Mouse (Mus musculus): ENCODE results near the gene Tgfbr3l. TPM values are rescaled to one million over a fixed set of nuclear protein-coding genes. Genes with fewer than 3 reads are reported as not detected.

Tgfbr3l gene
- total RNA-seq (2021) = 10 to 100 TPM; 13.8 to 14.0 TPM

- no peak for DNase-seq
Measured at GRCm38 (mm10) chr8:4247951-4248540, at the start of gene Tgfbr3l. Gene Tgfbr3l, plus strand, starts transcription at chr8:4248214.

GRCm38 (mm10) chr8:4201321-4201720 lies 46.7 kb upstream of the Tgfbr3l start:
- no peak for DNase-seq

GRCm38 (mm10) chr8:4205246-4206123 lies 42.5 kb upstream of the Tgfbr3l start:
- no peak for DNase-seq

GRCm38 (mm10) chr8:4206182-4207015 lies 41.6 kb upstream of the Tgfbr3l start:
- DNase-seq = peak in 1 of 2 experiments; percentile 29

GRCm38 (mm10) chr8:4207016-4207350 lies 41.0 kb upstream of the Tgfbr3l start:
- DNase-seq = no peak

- no peak for DNase-seq
Measured at GRCm38 (mm10) chr8:4211097-4211496, 36.9 kb upstream of the Tgfbr3l start.

- DNase-seq = no peak
Measured at GRCm38 (mm10) chr8:4212809-4213209, 35.2 kb upstream of the Tgfbr3l start.

GRCm38 (mm10) chr8:4213210-4214005 lies 34.6 kb upstream of the Tgfbr3l start:
- peak in 1 of 2 experiments; percentile 40 for DNase-seq

GRCm38 (mm10) chr8:4214006-4214980 lies 33.7 kb upstream of the Tgfbr3l start:
- DNase-seq = no peak

GRCm38 (mm10) chr8:4216296-4216695 lies 31.7 kb upstream of the Tgfbr3l start:
- DNase-seq = no peak

- DNase-seq = peak; percentile 60 to 70
Measured at GRCm38 (mm10) chr8:4216791-4217621, 31.0 kb upstream of the Tgfbr3l start, which contains the start of gene Prr36. Gene Prr36, minus strand, starts transcription at chr8:4217459.

- DNase-seq = no peak
Measured at GRCm38 (mm10) chr8:4219617-4220016, 28.4 kb upstream of the Tgfbr3l start.

GRCm38 (mm10) chr8:4222059-4222458 lies 26.0 kb upstream of the Tgfbr3l start:
- no peak for DNase-seq

GRCm38 (mm10) chr8:4226323-4226722 lies 21.7 kb upstream of the Tgfbr3l start:
- no peak for DNase-seq

- peak in 1 of 2 experiments; percentile 3 for DNase-seq
Measured at GRCm38 (mm10) chr8:4226739-4227347, 21.2 kb upstream of the Tgfbr3l start, which contains the start of gene Lrrc8e. Gene Lrrc8e, plus strand, starts transcription at chr8:4226827.

GRCm38 (mm10) chr8:4227919-4228318 lies 20.1 kb upstream of the Tgfbr3l start:
- DNase-seq = peak in 1 of 2 experiments; percentile 1

- no peak for DNase-seq
Measured at GRCm38 (mm10) chr8:4229784-4230183, 18.2 kb upstream of the Tgfbr3l start.

- DNase-seq = no peak
Measured at GRCm38 (mm10) chr8:4230612-4231351, 17.2 kb upstream of the Tgfbr3l start.
